Mouse (Mus musculus) left cerebral cortex, adult 2 months (tissue): ENCODE data around the gene Col9a1. TPM values are rescaled to one million over a fixed set of nuclear protein-coding genes. Genes with fewer than 3 reads are reported as not detected.

Source experiments
- DNase-seq, 2 experiments: peaks; one replicate each; pipeline ENCODE4 v3.0.0; 2021 to 2022; ENCODE audit warnings: low spot score in 2 of 2, mixed read lengths in 1 of 2; ENCODE audit errors: extremely low spot score in 1 of 2
- H3K27ac ChIP-seq: fragments of 200-600 bp; 2 replicates; pipeline ENCODE4 v1.8.1; 2022
- H3K4me3 ChIP-seq: fragments of 200-600 bp; 2 replicates; pipeline ENCODE4 v1.8.1; 2022
- CTCF ChIP-seq: fragments of 200-600 bp; IDR thresholded peaks from 2 replicates; pipeline ENCODE4 v1.8.1; 2022; ENCODE audit warnings: antibody characterized with exemption, mild to moderate bottlenecking, moderate library complexity
- intact Hi-C: fragments of 180-260 bp; cut with DNase I; formaldehyde crosslinking; loops from one replicate; pipeline ENCODE4 v1.15.1; 2025
- total RNA-seq, 2 experiments: library from RNA; stranded (reverse); gene quantifications; 2 replicates each; pipeline ENCODE4 v1.2.3; 2021

Gene Col9a1
- total RNA-seq, 2 experiments from 2014 or later = 0.63 to 0.79 TPM

GRCm38 (mm10) chr1:24175761-24176160, 1.6 kb upstream of the Col9a1 start:
- H3K27ac ChIP-seq = no peak overlapping the region
- intact Hi-C loops = loop anchor here (5.0 to 10.0 kb wide), 2 partner anchors 52 to 471 kb away; no protein-coding TSS in a partner anchor
- DNase-seq = no peak
- H3K4me3 ChIP-seq = no peak overlapping the region
- TF ChIP-seq CTCF = no peak

GRCm38 (mm10) chr1:24179856-24180255, 2.4 kb downstream of the Col9a1 start:
- no peak for TF ChIP-seq CTCF
- no peak overlapping the region for H3K27ac ChIP-seq
- H3K4me3 ChIP-seq = no peak overlapping the region
- no peak for DNase-seq
- intact Hi-C loops = loop anchor here (5.0 to 10.0 kb wide), 2 partner anchors 47 to 475 kb away; no protein-coding TSS in a partner anchor

GRCm38 (mm10) chr1:24184981-24185380, 7.6 kb downstream of the Col9a1 start:
- intact Hi-C loops = no loop called here
- no peak for TF ChIP-seq CTCF
- no peak for DNase-seq

GRCm38 (mm10) chr1:24186964-24187363, 9.6 kb downstream of the Col9a1 start:
- TF ChIP-seq CTCF = no peak
- Histone ChIP-seq H3K4me3 (no peak overlapping the region), H3K27ac (no peak overlapping the region)
- intact Hi-C loops = no loop called here
- DNase-seq = no peak

More at GRCm38 (mm10) chr1:24184981-24185380, 7.6 kb downstream of the Col9a1 start:
- H3K27ac ChIP-seq = no peak overlapping the region
- no peak overlapping the region for H3K4me3 ChIP-seq

- DNase-seq = no peak
- H3K27ac ChIP-seq = no peak overlapping the region
- intact Hi-C loops = no loop called here
- TF ChIP-seq CTCF = no peak
- no peak overlapping the region for H3K4me3 ChIP-seq
Measured at GRCm38 (mm10) chr1:24191668-24192067, 14.3 kb downstream of the Col9a1 start.

- Histone ChIP-seq H3K4me3 (no peak overlapping the region), H3K27ac (no peak overlapping the region)
- TF ChIP-seq CTCF = no peak
- no peak for DNase-seq
- intact Hi-C loops = no loop called here
Measured at GRCm38 (mm10) chr1:24194111-24194510, 16.7 kb downstream of the Col9a1 start.

- Histone ChIP-seq H3K27ac (no peak overlapping the region), H3K4me3 (no peak overlapping the region)
- intact Hi-C loops = no loop called here
- TF ChIP-seq CTCF = no peak
- no peak for DNase-seq
Measured at GRCm38 (mm10) chr1:24195070-24195840, 17.8 kb downstream of the Col9a1 start.

GRCm38 (mm10) chr1:24195951-24196517, 18.6 kb downstream of the Col9a1 start:
- Histone ChIP-seq H3K4me3 (no peak overlapping the region), H3K27ac (no peak overlapping the region)
- intact Hi-C loops = no loop called here
- no peak for TF ChIP-seq CTCF
- no peak for DNase-seq

GRCm38 (mm10) chr1:24211621-24212385, 34.4 kb downstream of the Col9a1 start:
- no peak overlapping the region for H3K4me3 ChIP-seq
- DNase-seq = no peak
- H3K27ac ChIP-seq = no peak overlapping the region
- no peak for TF ChIP-seq CTCF
- intact Hi-C loops = no loop called here

GRCm38 (mm10) chr1:24219041-24219440, 41.6 kb downstream of the Col9a1 start:
- DNase-seq = no peak
- intact Hi-C loops = no loop called here
- Histone ChIP-seq H3K27ac (no peak overlapping the region), H3K4me3 (no peak overlapping the region)
- TF ChIP-seq CTCF = no peak

GRCm38 (mm10) chr1:24222231-24222630, 44.8 kb downstream of the Col9a1 start:
- Histone ChIP-seq H3K27ac (no peak overlapping the region), H3K4me3 (no peak overlapping the region)
- intact Hi-C loops = no loop called here
- no peak for DNase-seq
- TF ChIP-seq CTCF = no peak
